Comparison of ENCODE assay signal across 8 mouse cellular contexts in the genomic region with DNA sequence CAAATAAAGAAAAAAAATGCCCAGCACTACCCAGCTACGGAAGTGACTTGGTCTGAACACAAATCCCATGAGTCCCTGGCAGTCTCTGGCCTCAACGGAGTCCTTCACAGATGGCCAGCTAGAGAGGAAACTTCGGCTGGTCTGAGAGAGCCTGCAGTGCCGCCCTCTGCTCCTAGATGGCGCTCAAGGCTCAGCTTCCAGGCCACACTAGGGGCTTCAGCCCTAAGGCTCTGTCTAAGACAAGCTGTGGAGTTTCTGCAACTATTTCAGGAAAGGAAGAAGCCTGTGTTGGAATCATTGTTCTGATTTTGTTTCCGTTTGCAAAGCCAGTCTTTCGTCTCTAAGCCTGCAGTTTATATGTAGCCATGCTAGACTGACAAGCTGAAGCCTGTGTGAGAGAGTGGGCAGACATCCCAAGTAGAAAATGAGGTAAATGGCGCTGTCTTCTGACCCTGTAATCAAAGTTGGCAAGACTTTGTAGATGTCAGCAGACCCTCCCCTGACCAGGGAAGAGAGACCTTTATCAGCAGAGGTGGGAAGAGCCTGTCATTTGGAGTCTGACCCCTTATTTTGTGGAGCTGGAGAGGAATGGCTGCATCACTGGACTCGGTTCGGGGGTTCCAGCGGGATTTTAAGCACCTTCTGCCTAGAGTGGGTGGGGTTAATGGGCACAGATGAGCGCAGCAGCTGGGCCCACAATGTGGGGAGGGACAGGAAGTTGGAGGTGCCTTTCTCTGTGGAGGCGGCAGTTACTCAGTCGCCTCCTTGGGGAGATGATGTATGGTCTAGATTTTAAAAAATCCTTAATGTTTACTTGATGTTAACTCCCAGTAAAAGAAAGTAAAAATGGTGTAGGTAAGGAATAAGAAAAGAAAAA.
DNase-seq lines count a peak whose midpoint lies in the region; ATAC-seq lines count a peak whose summit lies in the region.
"Had no signal": no experiment of that assay in that cellular context is flagged by ENCODE, and none has a peak within 500 bp of the region (broad histone marks: within the 10 kb centered on the region; RNA-seq: fewer than 3 reads in every experiment).

No protein-coding gene starts in this region.

- no peak overlapping the region for H3K4me3 ChIP-seq in midbrain, embryonic 16.5 days (ENCODE audit: low read depth, low read length)
- H3K4me3 ChIP-seq: myocyte had no signal

- WGBS in midbrain, embryonic 16.5 days = 46% methylated on average over 14 of the region's 14 CpGs

- peaks cover 5% of the 10 kb centered on the region for H3K4me1 ChIP-seq in midbrain, embryonic 16.5 days (ENCODE audit: control insufficient read depth, insufficient read depth, low read length)

- DNase-seq in adrenal gland, adult 2 months = peak; percentile 74
- DNase-seq in embryo, embryonic 10.5 days (ENCODE audit: low spot score) = peak; percentile 89
- DNase-seq in gastrocnemius, postnatal 36 days = peak; percentile 69 to 73
- DNase-seq in kidney, adult 11 months = peak; percentile 47
- peak; percentile 84 to 86 for DNase-seq in left cerebral cortex, postnatal 36 days (ENCODE audit: low spot score in 2 of 2)
- DNase-seq in spleen, postnatal 4 days (ENCODE audit: low spot score in 2 of 2) = peak; percentile 64 to 85

- H3K4me2 ChIP-seq in midbrain, embryonic 16.5 days (ENCODE audit: low read length) = no peak overlapping the region

- H3K36me3 ChIP-seq in midbrain, embryonic 16.5 days (ENCODE audit: control insufficient read depth, insufficient read depth, low read length) = no peaks in the 10 kb centered on the region

- intact Hi-C loops in gastrocnemius, postnatal 36 days (cut with DNase I) = loop anchor here (5.0 kb wide), 1 partner anchor 676 kb away; no protein-coding TSS in a partner anchor
- intact Hi-C loops in left cerebral cortex, postnatal 36 days (cut with DNase I) = loop anchor here (2.0 to 10.0 kb wide), 3 partner anchors 406 to 1403 kb away; no protein-coding TSS in a partner anchor

- no peak overlapping the region for H3K27ac ChIP-seq in midbrain, embryonic 16.5 days (ENCODE audit: low read length)

- no peak overlapping the region for H3K9ac ChIP-seq in midbrain, embryonic 16.5 days (ENCODE audit: low read depth, low read length)

- ATAC-seq in midbrain, embryonic 16.5 days = peak; percentile 84

- peaks cover 2% of the 10 kb centered on the region; the same call in 1 of the 2 replicates for H3K9me3 ChIP-seq in midbrain, embryonic 16.5 days (replicated peaks; ENCODE audit: control insufficient read depth, low read length, poor library complexity, severe bottlenecking)

- H3K27me3 ChIP-seq in midbrain, embryonic 16.5 days (ENCODE audit: control insufficient read depth, insufficient read depth, low read depth, low read length) = no peaks in the 10 kb centered on the region
